Mouse (Mus musculus): ENCODE measurements around the gene Hipk3. TPM values are rescaled to one million over a fixed set of nuclear protein-coding genes. Genes with fewer than 3 reads are reported as not detected.

Hipk3 gene
- total RNA-seq (2014; rRNA removed) (43.7 and 44.2 TPM in 2 replicates), polyA plus RNA-seq (2015; fragmentation: Nextera tagmentation; extraction: Ambion mirVana) (5.3 and 5.8 TPM in 2 replicates)

GRCm38 (mm10) chr2:104493951-104494800 is at the start of gene Hipk3:
Hipk3 (minus strand) TSS chr2:104494446.
- peak within 1 kb of the TSS; percentile 71 for H3K4me2 ChIP-seq (ENCODE audit: low read depth, low read length, poor library complexity, severe bottlenecking)
- ATAC-seq (ENCODE audit: low FRiP score) (peak; percentile 87), DNase-seq (ENCODE audit: low spot score) (peak; percentile 85)
- WGBS, result under 1% methylated on average over 60 of the region's 98 CpGs
- TF ChIP-seq CTCF (IDR thresholded peaks at IDR 0.05), result peak; percentile 42
- H3K27ac ChIP-seq (ENCODE audit: low read depth, low read length), result peak within 1 kb of the TSS; percentile 99
- no peaks in the 10 kb centered on the region for H3K27me3 ChIP-seq (ENCODE audit: insufficient read depth, low read length)
- no peaks in the 10 kb centered on the region for H3K9me3 ChIP-seq (ENCODE audit: low read length)
- no peaks in the 10 kb centered on the region for H3K36me3 ChIP-seq (ENCODE audit: insufficient read depth, low read length)
- peak within 1 kb of the TSS; percentile 100 for H3K9ac ChIP-seq (replicated peaks; ENCODE audit: low read length, poor library complexity, severe bottlenecking)
- peak within 1 kb of the TSS; percentile 98 for H3K4me3 ChIP-seq (ENCODE audit: low read depth, low read length)
- H3K4me1 ChIP-seq (ENCODE audit: insufficient read depth, low read length), result peaks cover 4% of the 10 kb centered on the region; the same call in 1 of the 2 replicates

GRCm38 (mm10) chr2:104540286-104540685 is 46.0 kb upstream of the Hipk3 start:
- Histone ChIP-seq H3K4me1 (ENCODE audit: insufficient read depth, low read length) (no peaks in the 10 kb centered on the region), H3K36me3 (ENCODE audit: insufficient read depth, low read length) (no peaks in the 10 kb centered on the region), H3K27ac (ENCODE audit: low read depth, low read length) (no peak overlapping the region), H3K9me3 (ENCODE audit: low read length) (peaks cover 2% of the 10 kb centered on the region; the same call in 1 of the 2 replicates), H3K27me3 (ENCODE audit: insufficient read depth, low read length) (no peaks in the 10 kb centered on the region), H3K4me3 (ENCODE audit: low read depth, low read length) (no peak overlapping the region), H3K9ac (replicated peaks; ENCODE audit: low read length, poor library complexity, severe bottlenecking) (no peak overlapping the region), H3K4me2 (ENCODE audit: low read depth, low read length, poor library complexity, severe bottlenecking) (no peak overlapping the region)
- no peak for DNase-seq (ENCODE audit: low spot score)
- ATAC-seq (ENCODE audit: low FRiP score), result no peak
- TF ChIP-seq CTCF (IDR thresholded peaks at IDR 0.05), result no peak
- WGBS, result 62% methylated on average over 2 of the region's 2 CpGs

- Histone ChIP-seq H3K4me1 (ENCODE audit: insufficient read depth, low read length) (no peaks in the 10 kb centered on the region), H3K9me3 (ENCODE audit: low read length) (no peaks in the 10 kb centered on the region), H3K27ac (ENCODE audit: low read depth, low read length) (no peak overlapping the region), H3K4me3 (ENCODE audit: low read depth, low read length) (no peak overlapping the region), H3K27me3 (ENCODE audit: insufficient read depth, low read length) (no peaks in the 10 kb centered on the region), H3K36me3 (ENCODE audit: insufficient read depth, low read length) (no peaks in the 10 kb centered on the region), H3K4me2 (ENCODE audit: low read depth, low read length, poor library complexity, severe bottlenecking) (no peak overlapping the region), H3K9ac (replicated peaks; ENCODE audit: low read length, poor library complexity, severe bottlenecking) (no peak overlapping the region)
- ATAC-seq (ENCODE audit: low FRiP score), result no peak
- no peak for DNase-seq (ENCODE audit: low spot score)
- no peak for TF ChIP-seq CTCF (IDR thresholded peaks at IDR 0.05)
- WGBS, result 94% methylated on average over 3 of the region's 3 CpGs
Observed at GRCm38 (mm10) chr2:104534751-104535150, 40.5 kb upstream of the Hipk3 start.

- WGBS, result 79% methylated on average over 1 of the region's 1 CpGs
- Histone ChIP-seq H3K27ac (ENCODE audit: low read depth, low read length) (no peak overlapping the region), H3K9me3 (ENCODE audit: low read length) (no peaks in the 10 kb centered on the region), H3K36me3 (ENCODE audit: insufficient read depth, low read length) (no peaks in the 10 kb centered on the region), H3K27me3 (ENCODE audit: insufficient read depth, low read length) (no peaks in the 10 kb centered on the region), H3K4me2 (ENCODE audit: low read depth, low read length, poor library complexity, severe bottlenecking) (no peak overlapping the region), H3K4me1 (ENCODE audit: insufficient read depth, low read length) (no peaks in the 10 kb centered on the region), H3K4me3 (ENCODE audit: low read depth, low read length) (no peak overlapping the region), H3K9ac (replicated peaks; ENCODE audit: low read length, poor library complexity, severe bottlenecking) (no peak overlapping the region)
- TF ChIP-seq CTCF (IDR thresholded peaks at IDR 0.05), result no peak
- ATAC-seq (ENCODE audit: low FRiP score) (no peak), DNase-seq (ENCODE audit: low spot score) (no peak)
Observed at GRCm38 (mm10) chr2:104532548-104532947, 38.3 kb upstream of the Hipk3 start.

GRCm38 (mm10) chr2:104526559-104526958 is 32.3 kb upstream of the Hipk3 start:
- ATAC-seq (ENCODE audit: low FRiP score) (no peak), DNase-seq (ENCODE audit: low spot score) (no peak)
- no peak overlapping the region for H3K4me3 ChIP-seq (ENCODE audit: low read depth, low read length)
- 76% methylated on average over 3 of the region's 3 CpGs for WGBS
- no peak for TF ChIP-seq CTCF (IDR thresholded peaks at IDR 0.05)
- no peaks in the 10 kb centered on the region for H3K36me3 ChIP-seq (ENCODE audit: insufficient read depth, low read length)
- no peaks in the 10 kb centered on the region for H3K27me3 ChIP-seq (ENCODE audit: insufficient read depth, low read length)
- H3K4me1 ChIP-seq (ENCODE audit: insufficient read depth, low read length), result no peaks in the 10 kb centered on the region
- no peak overlapping the region for H3K4me2 ChIP-seq (ENCODE audit: low read depth, low read length, poor library complexity, severe bottlenecking)
- no peak overlapping the region for H3K9ac ChIP-seq (replicated peaks; ENCODE audit: low read length, poor library complexity, severe bottlenecking)
- H3K9me3 ChIP-seq (ENCODE audit: low read length), result no peaks in the 10 kb centered on the region
- H3K27ac ChIP-seq (ENCODE audit: low read depth, low read length), result no peak overlapping the region

GRCm38 (mm10) chr2:104525506-104525905 is 31.3 kb upstream of the Hipk3 start:
- Histone ChIP-seq H3K9ac (replicated peaks; ENCODE audit: low read length, poor library complexity, severe bottlenecking) (no peak overlapping the region), H3K27me3 (ENCODE audit: insufficient read depth, low read length) (no peaks in the 10 kb centered on the region), H3K36me3 (ENCODE audit: insufficient read depth, low read length) (no peaks in the 10 kb centered on the region), H3K9me3 (ENCODE audit: low read length) (no peaks in the 10 kb centered on the region), H3K4me3 (ENCODE audit: low read depth, low read length) (no peak overlapping the region), H3K4me1 (ENCODE audit: insufficient read depth, low read length) (no peaks in the 10 kb centered on the region), H3K4me2 (ENCODE audit: low read depth, low read length, poor library complexity, severe bottlenecking) (no peak overlapping the region), H3K27ac (ENCODE audit: low read depth, low read length) (no peak overlapping the region)
- no peak for DNase-seq (ENCODE audit: low spot score)
- no peak for TF ChIP-seq CTCF (IDR thresholded peaks at IDR 0.05)
- 71% methylated on average over 5 of the region's 5 CpGs for WGBS
- ATAC-seq (ENCODE audit: low FRiP score), result no peak

Data from midbrain, postnatal 0 days (tissue).